Mouse (Mus musculus) stomach, postnatal 0 days (tissue): Measurements from ENCODE around the gene Rell1.

Experiments used
- CTCF ChIP-seq: IDR thresholded peaks from 2 replicates; pipeline ENCODE4 v1.5.1; 2016; ENCODE audit warnings: antibody characterized with exemption, low read depth, mild to moderate bottlenecking, moderate library complexity
- EP300 ChIP-seq: optimal IDR thresholded peaks from 2 replicates; pipeline ENCODE3; 2016; ENCODE audit warnings: antibody characterized with exemption

DNA sequence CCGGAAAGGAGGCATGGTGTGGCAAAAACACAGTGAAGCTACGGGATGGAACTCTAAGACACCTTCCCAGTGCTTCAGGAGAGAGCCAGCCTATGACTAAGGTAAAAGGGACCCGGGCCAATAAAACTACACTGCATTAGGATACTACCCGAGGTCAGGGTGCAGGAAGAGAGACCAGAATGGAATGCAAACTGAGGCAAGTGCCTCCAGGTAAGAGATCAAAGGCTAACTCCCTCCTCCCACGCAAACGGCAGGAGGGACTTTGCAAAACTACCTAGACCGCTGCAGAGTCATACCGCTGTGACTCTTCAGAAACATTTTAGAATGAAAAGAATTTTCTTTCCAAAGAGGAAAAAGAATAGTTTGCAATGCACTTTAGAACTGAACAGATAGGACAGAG is 4.1 kb downstream of the Rell1 start:
- no peak for TF ChIP-seq CTCF
- no peak for TF ChIP-seq EP300
